Mouse (Mus musculus) right cerebral cortex, postnatal 14 days (tissue): ENCODE measurements around the gene Abca14.
"Not testable (repeated sequence)": the region's sequence is repeated elsewhere in the genome, so short reads cannot be mapped to it uniquely, and the experiment has no call there.

Experiments
- DNase-seq: peaks from one replicate; pipeline ENCODE4 v3.0.0; 2022

The Abca14 gene

GRCm38 (mm10) chr7:120205989-120206388 lies 2.2 kb downstream of the Abca14 start:
- DNase-seq, result no peak

DNA sequence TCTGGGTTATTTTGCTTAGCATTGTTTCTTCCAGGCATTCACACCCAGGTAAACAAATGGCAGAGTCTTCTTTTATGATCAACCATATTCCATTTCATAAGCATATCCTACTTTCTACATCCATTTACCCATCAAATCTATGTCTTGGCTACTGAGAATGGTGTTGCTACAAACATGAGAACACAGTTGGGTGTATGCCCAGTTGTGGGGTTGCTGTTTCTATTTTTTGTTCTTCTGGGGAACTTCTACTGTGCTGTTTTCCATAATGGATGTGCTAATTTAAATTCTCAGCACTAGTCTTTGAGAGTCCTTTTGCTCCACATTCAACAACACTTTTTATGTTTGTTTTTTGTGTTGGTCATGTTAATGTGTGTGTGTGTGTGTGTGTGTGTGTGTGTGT lies 24.8 kb downstream of the Abca14 start:
- peak; percentile 29 for DNase-seq

DNA sequence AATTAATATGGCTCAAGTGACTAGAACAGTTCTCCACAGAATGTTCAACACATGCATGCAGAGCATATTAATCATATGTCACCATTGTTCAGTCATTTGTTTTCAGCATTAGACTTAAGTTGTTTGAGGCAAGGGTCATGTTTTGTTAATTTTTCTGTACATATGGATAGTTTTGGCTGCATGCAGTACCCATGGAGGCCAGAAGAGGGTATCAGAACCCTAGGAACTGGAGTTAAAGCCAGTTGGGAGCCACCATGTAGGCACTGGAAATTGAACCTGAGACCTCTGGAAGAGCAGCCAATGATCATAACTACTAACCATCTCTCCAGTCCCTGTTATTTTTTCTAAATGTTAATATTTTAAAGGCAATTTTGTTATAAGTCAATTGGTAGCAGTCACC lies 37.3 kb downstream of the Abca14 start:
- DNase-seq, result no peak

DNA sequence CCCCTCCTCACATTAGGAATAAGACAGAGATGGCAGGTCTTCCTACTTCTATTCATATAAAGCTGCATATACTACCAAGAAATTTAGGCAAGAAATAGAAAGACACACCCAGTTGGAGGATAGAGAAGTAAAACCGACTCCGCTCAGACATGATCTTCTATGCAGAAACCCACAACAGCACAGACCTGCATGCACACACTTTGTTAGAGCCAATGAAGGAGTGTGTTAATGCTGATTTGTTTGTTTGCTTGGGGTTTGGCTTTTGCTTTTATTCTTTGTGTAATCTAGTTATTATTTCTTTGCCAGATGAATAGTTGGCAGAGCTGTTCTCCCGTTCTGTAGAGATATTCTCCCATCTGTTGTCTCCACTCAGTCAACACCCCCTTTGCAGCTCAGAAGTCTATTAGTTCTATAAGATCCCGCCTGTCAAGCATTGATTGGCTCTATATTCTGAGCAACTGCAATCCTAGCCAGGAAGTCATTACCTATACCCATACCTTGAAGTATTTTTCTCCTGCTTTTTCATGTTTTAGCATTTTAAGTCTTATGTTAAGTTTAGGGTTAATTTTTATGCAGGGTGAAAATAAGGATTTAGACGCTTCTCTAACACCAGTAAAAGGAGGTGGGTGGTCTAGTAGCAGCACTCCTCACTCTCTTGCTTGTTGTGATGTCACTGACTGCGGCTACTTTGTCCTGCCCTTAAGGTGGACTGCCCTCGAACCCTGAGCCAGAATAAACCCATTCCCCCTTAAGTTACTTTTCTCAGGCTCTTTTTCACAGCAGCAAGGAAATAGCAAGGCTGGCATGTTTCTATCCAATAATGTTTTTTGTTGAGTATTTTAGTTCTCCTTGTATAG lies 67.6 kb downstream of the Abca14 start:
- no peak for DNase-seq

- DNase-seq, result no peak
Measured at GRCm38 (mm10) chr7:120272110-120272509, 68.3 kb downstream of the Abca14 start.

DNA sequence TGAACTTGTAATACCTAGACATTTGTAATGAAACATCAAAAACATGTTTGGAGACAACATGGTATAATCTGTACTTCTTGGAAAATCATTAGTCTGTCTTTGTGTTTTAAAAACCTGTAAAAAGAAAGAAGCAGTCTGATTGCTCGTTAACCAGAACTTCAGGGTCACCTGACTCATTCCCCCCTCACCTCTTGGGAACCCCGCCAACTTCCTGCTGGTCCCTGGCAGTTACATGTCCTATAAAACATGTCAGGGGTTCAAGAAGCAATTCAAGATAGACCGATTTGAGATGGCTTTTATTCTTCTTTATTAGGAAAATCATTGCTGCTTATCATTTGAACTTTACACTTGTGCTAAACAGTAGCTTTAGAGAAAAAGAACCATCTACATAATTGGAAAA lies 81.5 kb downstream of the Abca14 start:
- DNase-seq, result no peak

DNA sequence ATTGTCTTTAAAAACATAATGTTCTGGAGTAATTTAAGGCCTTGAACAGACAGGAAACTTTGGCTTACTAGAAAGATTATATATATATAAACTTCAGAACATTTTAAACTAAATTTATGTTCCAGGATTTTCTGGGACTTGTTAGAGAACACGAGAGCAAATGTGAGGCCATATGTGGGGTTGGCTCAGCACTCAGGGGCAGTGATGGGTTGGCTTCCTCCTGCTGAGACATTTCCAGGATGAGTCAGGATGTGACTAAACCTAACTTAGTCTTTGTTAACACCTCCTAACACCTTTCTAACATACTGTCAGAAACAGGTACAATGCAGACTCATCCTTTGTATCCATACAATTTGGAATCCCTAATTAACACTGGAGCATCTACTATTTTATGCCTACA lies 112.3 kb downstream of the Abca14 start:
- no peak for DNase-seq

GRCm38 (mm10) chr7:120322963-120323362 lies 119.2 kb downstream of the Abca14 start:
- no peak for DNase-seq

GRCm38 (mm10) chr7:120325911-120326310 lies 122.2 kb downstream of the Abca14 start:
- not testable (repeated sequence) for DNase-seq

DNA sequence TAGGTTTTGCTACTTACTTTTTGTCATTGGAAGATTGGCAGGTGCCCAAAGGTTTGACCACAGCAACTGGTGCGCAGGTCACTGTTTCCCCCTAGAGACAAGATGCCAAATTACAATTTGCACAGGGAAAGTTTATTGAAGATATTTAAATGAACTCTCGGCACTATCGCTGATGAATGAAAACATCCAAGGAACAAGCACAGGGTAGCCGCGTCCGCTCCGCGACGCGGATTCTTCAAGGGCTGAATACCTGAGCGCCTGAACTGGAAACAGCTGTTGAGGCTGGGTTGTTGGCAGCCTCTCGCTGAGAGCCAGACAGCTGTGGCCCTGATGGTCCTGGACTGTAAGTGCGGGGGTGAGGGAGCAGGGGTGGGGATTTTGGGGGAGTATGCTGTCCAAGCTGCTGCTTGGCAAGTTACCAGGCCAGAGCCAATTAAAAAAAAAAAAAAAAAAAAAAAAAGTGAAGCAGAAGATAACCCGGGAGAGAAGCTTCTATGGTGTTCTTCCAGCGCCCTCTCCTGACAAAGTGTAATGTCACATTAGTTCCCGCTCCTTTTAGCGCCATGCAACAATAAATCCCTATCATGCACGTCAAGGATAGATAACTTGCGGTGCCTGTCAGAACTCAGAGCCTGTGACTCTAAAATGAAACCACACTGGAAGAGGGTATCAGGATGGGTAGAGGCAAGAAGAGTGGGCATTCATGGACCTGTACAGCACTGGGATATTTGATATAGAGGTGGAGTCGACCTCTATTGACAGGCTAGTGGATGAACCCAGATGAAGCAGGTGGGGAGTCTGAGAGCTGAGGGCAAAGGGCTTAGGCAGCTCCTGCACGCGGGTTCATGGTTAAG lies 123.7 kb downstream of the Abca14 start:
- DNase-seq, result peak; percentile 40

DNA sequence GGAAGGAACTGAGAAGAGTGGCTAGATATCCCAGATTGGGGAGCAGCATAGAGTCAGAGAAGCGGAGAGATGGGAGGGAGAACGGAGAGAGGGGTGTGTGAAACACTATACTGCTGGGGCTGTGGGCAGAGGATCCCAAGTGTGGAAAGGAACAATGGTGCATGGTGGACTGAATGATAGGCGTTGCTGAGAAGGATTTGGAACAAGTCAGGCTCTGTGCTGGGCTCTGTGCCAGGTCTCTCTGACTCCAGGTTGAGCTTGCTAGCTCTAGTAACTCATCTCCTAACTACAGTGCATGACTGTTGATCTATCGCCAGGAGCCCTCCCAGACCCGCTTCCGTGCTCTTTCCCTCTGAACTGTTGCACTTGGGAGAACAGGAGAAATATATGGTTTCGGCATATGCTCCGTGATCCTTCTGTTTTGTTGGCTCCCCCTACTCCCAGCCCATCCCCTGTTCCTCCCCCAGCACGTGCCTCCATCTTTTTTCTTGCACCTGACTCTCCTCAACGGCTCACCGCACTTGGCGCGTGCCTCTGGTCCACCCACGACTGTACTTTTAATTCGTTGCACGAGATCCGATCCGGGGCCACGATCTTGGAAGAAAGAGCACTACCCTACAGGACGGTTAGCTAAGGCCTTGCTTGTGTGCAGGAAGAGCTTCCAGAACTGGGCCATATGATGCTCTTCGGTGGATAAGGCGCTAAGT lies 124.5 kb downstream of the Abca14 start, which contains the start of gene Abca15:
Gene Abca15, plus strand, starts transcription at position 584 of the 707 bp plus-strand sequence.
- DNase-seq, result peak; percentile 30

GRCm38 (mm10) chr7:120361159-120361558 lies 157.4 kb downstream of the Abca14 start:
- no peak for DNase-seq
